Mouse (Mus musculus) MEL (cell line): ENCODE measurements around the gene Trim56. TPM values are rescaled to one million over a fixed set of nuclear protein-coding genes. Genes with fewer than 3 reads are reported as not detected.

Experiments used
- DNase-seq: peaks from one replicate; pipeline ENCODE4 v3.0.0; 2011; ENCODE audit warnings: low read depth, low spot score
- H3K27ac ChIP-seq: 2 replicates; pipeline ENCODE4 v1.5.1; 2012; ENCODE audit warnings: low read depth, mild to moderate bottlenecking, control low read depth, low read length, moderate library complexity; ENCODE audit not compliant: control insufficient read depth
- H3K27me3 ChIP-seq, 2 experiments: fragments of 150-350 bp in 1 of 2; sonication (generic) in 1 of 2; 2 replicates each; pipeline ENCODE4 v1.6.1; 2012; ENCODE audit warnings: low read length in 2 of 2, mild to moderate bottlenecking in 2 of 2, improper control_type of control experiment in 1 of 2, moderate library complexity in 1 of 2; ENCODE audit not compliant: insufficient read depth in 2 of 2, control insufficient read depth in 1 of 2
- H3K36me3 ChIP-seq, 2 experiments: 2 replicates each; pipeline ENCODE4 v1.6.1; 2012 to 2014; ENCODE audit warnings: low read length in 2 of 2, improper control_type of control experiment in 1 of 2, inconsistent platforms in 1 of 2, mild to moderate bottlenecking in 1 of 2; ENCODE audit not compliant: insufficient read depth in 2 of 2, control insufficient read depth in 1 of 2
- H3K4me1 ChIP-seq, 2 experiments: fragments of 150-350 bp in 1 of 2; sonication (generic) in 1 of 2; 2 replicates each; pipeline ENCODE4 v1.6.1; 2012; ENCODE audit warnings: low read length in 2 of 2, improper control_type of control experiment in 1 of 2, mild to moderate bottlenecking in 1 of 2; ENCODE audit not compliant: insufficient read depth in 2 of 2, control insufficient read depth in 1 of 2
- H3K4me3 ChIP-seq, 2 experiments: fragments of 150-350 bp in 1 of 2; sonication (generic) in 1 of 2; 2 replicates each; pipeline ENCODE4 v1.5.1; 2012; ENCODE audit warnings: low read depth in 2 of 2, low read length in 2 of 2, mild to moderate bottlenecking in 2 of 2, moderate library complexity in 2 of 2, control low read depth in 1 of 2, improper control_type of control experiment in 1 of 2; ENCODE audit not compliant: control insufficient read depth in 1 of 2, insufficient read depth in 1 of 2
- H3K79me2 ChIP-seq: 2 replicates; pipeline ENCODE4 v1.6.1; 2012; ENCODE audit warnings: mild to moderate bottlenecking, low read length, moderate library complexity; ENCODE audit not compliant: control insufficient read depth, poor library complexity, insufficient read depth
- H3K9ac ChIP-seq: 2 replicates; pipeline ENCODE4 v1.6.1; 2012; ENCODE audit warnings: low read depth, mild to moderate bottlenecking, control low read depth, low read length, moderate library complexity; ENCODE audit not compliant: control insufficient read depth, poor library complexity, severe bottlenecking
- H3K9me3 ChIP-seq: fragments of 150-350 bp; sonication (generic); replicated peaks from 2 replicates; pipeline ENCODE4 v1.6.1; 2012; ENCODE audit warnings: mild to moderate bottlenecking, low read length, improper control_type of control experiment, moderate library complexity; ENCODE audit not compliant: insufficient read depth
- BHLHE40 ChIP-seq: IDR thresholded peaks from 2 replicates; pipeline ENCODE4 v1.6.1; 2012; ENCODE audit warnings: low read depth, mild to moderate bottlenecking, inconsistent platforms, low read length, improper control_type of control experiment, borderline replicate concordance
- CHD1 ChIP-seq: IDR thresholded peaks from 2 replicates; pipeline ENCODE4 v1.6.1; 2012; ENCODE audit warnings: low read depth, mild to moderate bottlenecking, inconsistent platforms, low read length, improper control_type of control experiment
- CHD2 ChIP-seq: IDR thresholded peaks from 2 replicates; pipeline ENCODE4 v1.6.1; 2011; ENCODE audit warnings: low read length, improper control_type of control experiment
- CTCF ChIP-seq, 3 experiments: IDR thresholded peaks in 2 of 3; conservative IDR thresholded peaks in 1 of 3; 2 replicates each; pipeline ENCODE4 v1.5.1; 2011 to 2012; ENCODE audit warnings: low read length in 3 of 3, low read depth in 2 of 3, mild to moderate bottlenecking in 2 of 3, improper control_type of control experiment in 1 of 3, inconsistent platforms in 1 of 3, mixed read lengths in 1 of 3, moderate library complexity in 1 of 3; ENCODE audit not compliant: control insufficient read depth in 1 of 3, insufficient read depth in 1 of 3, poor library complexity in 1 of 3, severe bottlenecking in 1 of 3
- ELF1 ChIP-seq: IDR thresholded peaks from 2 replicates; pipeline ENCODE4 v1.6.1; 2014; ENCODE audit warnings: low read depth, mild to moderate bottlenecking, inconsistent platforms, low read length, improper control_type of control experiment, moderate library complexity
- EP300 ChIP-seq, 2 experiments: IDR thresholded peaks; 2 replicates each; pipeline ENCODE4 v1.6.1; 2011; ENCODE audit warnings: improper control_type of control experiment in 2 of 2, low read length in 2 of 2, low read depth in 1 of 2, mild to moderate bottlenecking in 1 of 2
- ETS1 ChIP-seq: IDR thresholded peaks from 2 replicates; pipeline ENCODE4 v1.6.1; 2012; ENCODE audit warnings: low read depth, mild to moderate bottlenecking, inconsistent platforms, low read length, improper control_type of control experiment, moderate library complexity
- GABPA ChIP-seq: IDR thresholded peaks from 2 replicates; pipeline ENCODE4 v1.6.1; 2012; ENCODE audit warnings: low read depth, mild to moderate bottlenecking, inconsistent platforms, low read length, improper control_type of control experiment, moderate library complexity
- GATA1 ChIP-seq: IDR thresholded peaks from 2 replicates; pipeline ENCODE4 v1.6.1; 2011; ENCODE audit warnings: low read depth, low read length, improper control_type of control experiment
- HCFC1 ChIP-seq: IDR thresholded peaks from 2 replicates; pipeline ENCODE4 v1.6.1; 2012; ENCODE audit warnings: low read depth, mild to moderate bottlenecking, inconsistent platforms, low read length, improper control_type of control experiment, moderate library complexity
- JUND ChIP-seq: IDR thresholded peaks from 2 replicates; pipeline ENCODE4 v1.6.1; 2011; ENCODE audit warnings: low read depth, mild to moderate bottlenecking, improper control_type of control experiment, low read length
- KAT2A ChIP-seq: conservative IDR thresholded peaks from 2 replicates; pipeline ENCODE4 v1.6.1; 2012; ENCODE audit warnings: low read depth, low read length, improper control_type of control experiment, inconsistent platforms
- MAFK ChIP-seq: IDR thresholded peaks from 2 replicates; pipeline ENCODE4 v1.6.1; 2011; ENCODE audit warnings: low read depth, mild to moderate bottlenecking, low read length, improper control_type of control experiment, borderline replicate concordance
- MAX ChIP-seq: IDR thresholded peaks from 2 replicates; pipeline ENCODE4 v1.6.1; 2011; ENCODE audit warnings: low read length, improper control_type of control experiment
- MAZ ChIP-seq: IDR thresholded peaks from 2 replicates; pipeline ENCODE4 v1.6.1; 2012; ENCODE audit warnings: low read depth, mild to moderate bottlenecking, inconsistent platforms, low read length, improper control_type of control experiment
- MEF2A ChIP-seq: IDR thresholded peaks from 2 replicates; pipeline ENCODE4 v1.6.1; 2014; ENCODE audit warnings: low read depth, mild to moderate bottlenecking, inconsistent platforms, low read length, improper control_type of control experiment; ENCODE audit not compliant: poor library complexity, insufficient replicate concordance, severe bottlenecking; ENCODE audit errors: extremely low read depth
- MXI1 ChIP-seq: IDR thresholded peaks from 2 replicates; pipeline ENCODE4 v1.6.1; 2011; ENCODE audit warnings: mild to moderate bottlenecking, low read depth, low read length, improper control_type of control experiment
- MYB ChIP-seq: IDR thresholded peaks from 2 replicates; pipeline ENCODE4 v1.6.1; 2011; ENCODE audit warnings: mild to moderate bottlenecking, low read depth, low read length, improper control_type of control experiment
- MYC ChIP-seq: IDR thresholded peaks from 2 replicates; pipeline ENCODE4 v1.6.1; 2011; ENCODE audit warnings: low read depth, mild to moderate bottlenecking, low read length, improper control_type of control experiment, moderate library complexity
- NELFE ChIP-seq: IDR thresholded peaks from 2 replicates; pipeline ENCODE4 v1.6.1; 2011; ENCODE audit warnings: low read depth, low read length, improper control_type of control experiment
- NRF1 ChIP-seq: IDR thresholded peaks from 2 replicates; pipeline ENCODE4 v1.6.1; 2014; ENCODE audit warnings: low read depth, mild to moderate bottlenecking, inconsistent platforms, low read length, improper control_type of control experiment, moderate library complexity; ENCODE audit not compliant: poor library complexity, insufficient read depth, severe bottlenecking
- POLR2A ChIP-seq, 2 experiments: IDR thresholded peaks; 2 replicates each; pipeline ENCODE4 v1.6.1; 2011 to 2012; ENCODE audit warnings: low read length in 2 of 2, mild to moderate bottlenecking in 2 of 2, control low read depth in 1 of 2, improper control_type of control experiment in 1 of 2, low read depth in 1 of 2, moderate library complexity in 1 of 2; ENCODE audit not compliant: control insufficient read depth in 1 of 2, insufficient read depth in 1 of 2, poor library complexity in 1 of 2
- POLR2AphosphoS2 ChIP-seq: IDR thresholded peaks from 2 replicates; pipeline ENCODE4 v1.6.1; 2011; ENCODE audit warnings: low read length, improper control_type of control experiment
- POLR2AphosphoS5 ChIP-seq: IDR thresholded peaks from 2 replicates; pipeline ENCODE4 v1.6.1; 2012; ENCODE audit warnings: low read depth, borderline replicate concordance, mild to moderate bottlenecking, inconsistent platforms, low read length, moderate library complexity, mixed read lengths
- RAD21 ChIP-seq: IDR thresholded peaks from 2 replicates; pipeline ENCODE4 v1.6.1; 2011; ENCODE audit warnings: mild to moderate bottlenecking, low read depth, low read length, improper control_type of control experiment
- RCOR1 ChIP-seq: IDR thresholded peaks from 2 replicates; pipeline ENCODE4 v1.6.1; 2012; ENCODE audit warnings: low read depth, mild to moderate bottlenecking, inconsistent platforms, low read length, improper control_type of control experiment
- SIN3A ChIP-seq: IDR thresholded peaks from 2 replicates; pipeline ENCODE4 v1.6.1; 2012; ENCODE audit warnings: low read length, improper control_type of control experiment, inconsistent platforms
- SMC3 ChIP-seq: IDR thresholded peaks from 2 replicates; pipeline ENCODE4 v1.6.1; 2011; ENCODE audit warnings: low read depth, low read length, improper control_type of control experiment
- TAL1 ChIP-seq: IDR thresholded peaks from 2 replicates; pipeline ENCODE4 v1.6.1; 2012; ENCODE audit warnings: mild to moderate bottlenecking, inconsistent platforms, low read length, moderate library complexity, mixed read lengths
- TBP ChIP-seq: IDR thresholded peaks from 2 replicates; pipeline ENCODE4 v1.8.0; 2011; ENCODE audit warnings: low read depth, low read length, improper control_type of control experiment
- TCF12 ChIP-seq: IDR thresholded peaks from 2 replicates; pipeline ENCODE4 v1.6.1; 2014; ENCODE audit warnings: low read depth, mild to moderate bottlenecking, inconsistent platforms, low read length, improper control_type of control experiment, moderate library complexity
- USF1 ChIP-seq: IDR thresholded peaks from 2 replicates; pipeline ENCODE4 v1.6.1; 2014; ENCODE audit warnings: low read depth, mild to moderate bottlenecking, inconsistent platforms, low read length, improper control_type of control experiment, moderate library complexity
- USF2 ChIP-seq, 2 experiments: IDR thresholded peaks; 2 replicates each; pipeline ENCODE4 v1.6.1; 2011 to 2012; ENCODE audit warnings: improper control_type of control experiment in 2 of 2, low read length in 2 of 2, borderline replicate concordance in 1 of 2, inconsistent platforms in 1 of 2, low read depth in 1 of 2, mild to moderate bottlenecking in 1 of 2; ENCODE audit not compliant: insufficient read depth in 1 of 2
- ZC3H11A ChIP-seq: IDR thresholded peaks from 2 replicates; pipeline ENCODE4 v1.6.1; 2012; ENCODE audit warnings: low read depth, mild to moderate bottlenecking, inconsistent platforms, low read length, improper control_type of control experiment
- ZKSCAN1 ChIP-seq: IDR thresholded peaks from 2 replicates; pipeline ENCODE4 v1.6.1; 2012; ENCODE audit warnings: low read depth, mild to moderate bottlenecking, inconsistent platforms, low read length, improper control_type of control experiment, moderate library complexity
- ZMIZ1 ChIP-seq: IDR thresholded peaks from 2 replicates; pipeline ENCODE4 v1.6.1; 2012; ENCODE audit warnings: low read depth, mild to moderate bottlenecking, inconsistent platforms, low read length, improper control_type of control experiment, moderate library complexity
- ZNF384 ChIP-seq: IDR thresholded peaks from 2 replicates; pipeline ENCODE4 v1.6.1; 2012; ENCODE audit warnings: low read depth, mild to moderate bottlenecking, inconsistent platforms, low read length, improper control_type of control experiment
- polyA plus RNA-seq, 2 experiments: library from polyadenylated mRNA; stranded (reverse) in 1 of 2; unstranded in 1 of 2; fragments of >175 nt in 1 of 2; fragments of >200 nt in 1 of 2; gene quantifications; 2 replicates each; pipeline versions ENCODE4 v1.2.1 to v1.2.4; 2012; ENCODE audit warnings: low replicate concordance in 2 of 2, low read depth in 1 of 2; ENCODE audit not compliant: insufficient read length in 2 of 2, insufficient read depth in 1 of 2, missing spikeins in 1 of 2
- total RNA-seq: library from RNA; depleted of rRNA; stranded (reverse); fragments of 300-350 nt; gene quantifications from 2 replicates; pipeline ENCODE4 v1.2.3, GENCODE M21; 2012

Gene Trim56
- total and polyA plus RNA-seq, 3 experiments = 21.8 to 75.8 (median 22.8) TPM

DNA sequence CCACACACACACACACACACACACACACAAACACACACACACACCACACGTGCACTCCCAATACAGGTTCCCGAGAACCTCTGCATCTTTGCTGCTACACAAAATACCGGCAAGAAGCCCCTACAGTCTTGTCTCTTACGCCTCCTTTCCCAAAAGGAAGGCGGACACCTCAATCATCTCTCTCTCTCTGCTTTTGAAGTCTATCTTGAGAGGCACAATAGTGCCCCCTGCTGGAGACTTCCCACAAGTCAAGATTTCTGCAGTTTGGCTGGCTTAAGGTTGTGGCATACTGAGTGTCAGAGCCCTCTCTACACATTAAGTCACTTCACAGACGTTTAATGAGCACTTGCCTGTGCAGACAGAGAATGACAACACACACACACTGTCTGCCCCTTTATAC lies 9.0 kb downstream of the Trim56 start:
- Histone ChIP-seq H3K79me2 (peaks cover 4% of the 10 kb centered on the region; the same call in 1 of the 2 replicates), H3K36me3 (peaks cover 0 to 10% of the 10 kb centered on the region in 2 experiments; a peak in 3 of 4 replicates), H3K4me1 (peaks cover 6 to 16% of the 10 kb centered on the region in 2 experiments; a peak in 3 of 4 replicates), H3K27me3 (no peaks in the 10 kb centered on the region), H3K4me3 (no peak overlapping the region), H3K9ac (0 out of 2 replicates have a peak overlapping the region, but pooled peaks have one; percentile 28), H3K27ac (no peak overlapping the region), H3K9me3 (no peaks in the 10 kb centered on the region)
- peak; percentile 92 for DNase-seq
- TF ChIP-seq GABPA (no peak), CHD2 (no peak), KAT2A (no peak), MYC (0 out of 2 replicates have a peak, but pooled peaks have one; percentile 53), TAL1 (no peak), HCFC1 (no peak), ZC3H11A (peak; percentile 93), ZNF384 (no peak), MYB (no peak), ETS1 (no peak), NELFE (no peak), MAX (no peak), ELF1 (no peak), USF2 (IDR thresholded peaks at IDR 0.05; ENCODE audit: borderline replicate concordance in 1 of 2, insufficient read depth in 1 of 2, low read depth in 1 of 2, low read length in 2 of 2) (no peak), ZMIZ1 (no peak), MEF2A (no peak), TCF12 (no peak), MXI1 (no peak), SMC3 (peak; percentile 95), USF1 (no peak), BHLHE40 (peak; percentile 52; the same call in 1 of the 2 replicates), RAD21 (peak; percentile 95), EP300 (IDR thresholded peaks at IDR 0.05; ENCODE audit: low read depth in 1 of 2, low read length in 2 of 2) (no peak), CHD1 (no peak), POLR2A (IDR thresholded peaks at IDR 0.05; ENCODE audit: control insufficient read depth in 1 of 2, insufficient read depth in 1 of 2, low read depth in 1 of 2, low read length in 2 of 2, poor library complexity in 1 of 2) (0 out of 4 replicates have a peak, but pooled peaks of 1 of the 2 experiments have one; percentile 17), NRF1 (no peak), CTCF (IDR thresholded peaks at IDR 0.05 in 2 of 3, conservative IDR thresholded peaks at IDR 0.05 in 1 of 3; ENCODE audit: control insufficient read depth in 1 of 3, insufficient read depth in 1 of 3, low read depth in 2 of 3, low read length in 3 of 3, poor library complexity in 1 of 3, severe bottlenecking in 1 of 3) (peak; percentile 69 to 97 (median 77)), RCOR1 (no peak), TBP (no peak), POLR2AphosphoS2 (no peak), GATA1 (no peak), POLR2AphosphoS5 (no peak), MAFK (no peak), JUND (no peak), ZKSCAN1 (no peak), SIN3A (0 out of 2 replicates have a peak, but pooled peaks have one; percentile 31), MAZ (0 out of 2 replicates have a peak, but pooled peaks have one; percentile 50)
